Mouse (Mus musculus) MEL (cell line): Measurements from ENCODE around the gene Gm9803.
A peak's percentile ranks its signal among the peaks of the same experiment; 100 is the strongest.

ENCODE experiments used
- CTCF ChIP-seq, 3 experiments: IDR thresholded peaks in 2 of 3; conservative IDR thresholded peaks in 1 of 3; 2 replicates each; pipeline ENCODE4 v1.5.1; 2011 to 2012; ENCODE audit warnings: low read length in 3 of 3, low read depth in 2 of 3, mild to moderate bottlenecking in 2 of 3, improper control_type of control experiment in 1 of 3, inconsistent platforms in 1 of 3, mixed read lengths in 1 of 3, moderate library complexity in 1 of 3; ENCODE audit not compliant: control insufficient read depth in 1 of 3, insufficient read depth in 1 of 3, poor library complexity in 1 of 3, severe bottlenecking in 1 of 3
- EP300 ChIP-seq, 2 experiments: IDR thresholded peaks; 2 replicates each; pipeline ENCODE4 v1.6.1; 2011; ENCODE audit warnings: improper control_type of control experiment in 2 of 2, low read length in 2 of 2, low read depth in 1 of 2, mild to moderate bottlenecking in 1 of 2
- MXI1 ChIP-seq: IDR thresholded peaks from 2 replicates; pipeline ENCODE4 v1.6.1; 2011; ENCODE audit warnings: mild to moderate bottlenecking, low read depth, low read length, improper control_type of control experiment
- MYC ChIP-seq: IDR thresholded peaks from 2 replicates; pipeline ENCODE4 v1.6.1; 2011; ENCODE audit warnings: low read depth, mild to moderate bottlenecking, low read length, improper control_type of control experiment, moderate library complexity
- POLR2A ChIP-seq, 2 experiments: IDR thresholded peaks; 2 replicates each; pipeline ENCODE4 v1.6.1; 2011 to 2012; ENCODE audit warnings: low read length in 2 of 2, mild to moderate bottlenecking in 2 of 2, control low read depth in 1 of 2, improper control_type of control experiment in 1 of 2, low read depth in 1 of 2, moderate library complexity in 1 of 2; ENCODE audit not compliant: control insufficient read depth in 1 of 2, insufficient read depth in 1 of 2, poor library complexity in 1 of 2
- RCOR1 ChIP-seq: IDR thresholded peaks from 2 replicates; pipeline ENCODE4 v1.6.1; 2012; ENCODE audit warnings: low read depth, mild to moderate bottlenecking, inconsistent platforms, low read length, improper control_type of control experiment
- TBP ChIP-seq: IDR thresholded peaks from 2 replicates; pipeline ENCODE4 v1.8.0; 2011; ENCODE audit warnings: low read depth, low read length, improper control_type of control experiment
- ZKSCAN1 ChIP-seq: IDR thresholded peaks from 2 replicates; pipeline ENCODE4 v1.6.1; 2012; ENCODE audit warnings: low read depth, mild to moderate bottlenecking, inconsistent platforms, low read length, improper control_type of control experiment, moderate library complexity

DNA sequence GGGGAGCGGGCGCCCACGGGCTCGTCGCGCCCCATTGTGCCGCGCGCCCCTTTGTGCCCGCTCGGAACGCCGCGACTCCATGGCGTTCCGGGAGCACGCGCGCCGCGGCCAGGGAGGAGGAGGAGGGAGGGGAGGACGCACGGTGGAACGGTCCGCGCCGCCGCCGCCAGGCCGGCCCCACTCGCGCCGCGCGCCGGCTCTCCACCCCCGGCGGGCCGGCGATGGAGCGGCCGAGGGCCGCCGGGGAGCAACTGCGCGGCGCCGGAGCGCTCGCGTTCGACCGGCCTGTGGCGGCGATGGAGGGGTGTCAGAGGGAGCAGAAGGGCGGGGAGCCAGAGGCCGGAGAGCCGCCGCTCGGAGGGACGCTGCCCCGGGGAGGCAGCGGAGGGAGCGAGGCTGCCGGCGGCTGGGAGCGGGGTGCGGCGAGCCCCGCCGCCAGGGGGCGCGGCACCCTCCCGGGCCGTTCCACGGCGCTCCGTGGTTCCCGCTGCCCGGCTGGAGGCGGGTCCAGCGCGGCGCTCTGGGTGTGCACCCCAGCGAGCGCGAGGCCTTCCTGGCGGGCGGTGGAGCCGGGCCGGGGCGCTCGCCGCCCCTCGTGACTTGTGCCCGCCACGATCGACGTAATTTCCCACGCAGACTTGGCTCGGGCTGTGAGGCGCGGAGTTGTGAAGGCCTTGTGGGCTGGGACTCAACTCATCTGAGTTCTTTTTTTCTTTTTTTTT, 44.3 kb upstream of the Gm9803 start:
- TF ChIP-seq TBP (no peak), POLR2A (IDR thresholded peaks at IDR 0.05; ENCODE audit: control insufficient read depth in 1 of 2, insufficient read depth in 1 of 2, low read depth in 1 of 2, low read length in 2 of 2, poor library complexity in 1 of 2) (peak in 1 of 2 experiments; percentile 43; a peak in 2 of 4 replicates), EP300 (IDR thresholded peaks at IDR 0.05; ENCODE audit: low read depth in 1 of 2, low read length in 2 of 2) (no peak), ZKSCAN1 (no peak), MXI1 (peak; percentile 34; the same call in 1 of the 2 replicates), CTCF (IDR thresholded peaks at IDR 0.05 in 2 of 3, conservative IDR thresholded peaks at IDR 0.05 in 1 of 3; ENCODE audit: control insufficient read depth in 1 of 3, insufficient read depth in 1 of 3, low read depth in 2 of 3, low read length in 3 of 3, poor library complexity in 1 of 3, severe bottlenecking in 1 of 3) (peak in 2 of 3 experiments; percentile 58 to 79; a peak in 5 of 6 replicates), RCOR1 (no peak), MYC (no peak)
